Mouse (Mus musculus) liver, embryonic 13.5 days (tissue): Measurements from ENCODE around the gene Rgs16. TPM values are rescaled to one million over a fixed set of nuclear protein-coding genes. Genes with fewer than 3 reads are reported as not detected.

Source experiments
- ATAC-seq: fragments of 200-750 bp; cut with Nextera tagmentation; 2 replicates; pipeline ENCODE4 v1.8.0; 2017; ENCODE audit warnings: low read depth, mild to moderate bottlenecking, moderate number of reproducible peaks, moderate library complexity
- DNase-seq: peaks from one replicate; pipeline ENCODE4 v3.0.0; 2022
- H3K27ac ChIP-seq: fragments of 300-500 bp; sonication (generic); 2 replicates; pipeline ENCODE4 v1.5.1; 2015; ENCODE audit warnings: moderate library complexity, mild to moderate bottlenecking, inconsistent platforms
- H3K27me3 ChIP-seq: fragments of 300-500 bp; sonication (generic); 2 replicates; pipeline ENCODE4 v1.6.1; 2015; ENCODE audit warnings: mild to moderate bottlenecking, inconsistent platforms
- H3K36me3 ChIP-seq: fragments of 300-500 bp; sonication (generic); 2 replicates; pipeline ENCODE4 v1.6.1; 2015; ENCODE audit warnings: mild to moderate bottlenecking, inconsistent platforms
- H3K4me1 ChIP-seq: fragments of 300-500 bp; sonication (generic); replicated peaks from 2 replicates; pipeline ENCODE4 v1.6.1; 2015; ENCODE audit warnings: inconsistent platforms
- H3K4me2 ChIP-seq: fragments of 300-500 bp; sonication (generic); 2 replicates; pipeline ENCODE4 v1.6.1; 2015; ENCODE audit warnings: inconsistent platforms, mild to moderate bottlenecking, moderate library complexity
- H3K4me3 ChIP-seq: fragments of 300-500 bp; sonication (generic); replicated peaks from 2 replicates; pipeline ENCODE4 v1.5.1; 2015; ENCODE audit warnings: mild to moderate bottlenecking, inconsistent platforms
- H3K9ac ChIP-seq: fragments of 300-500 bp; sonication (generic); 2 replicates; pipeline ENCODE4 v1.6.1; 2015; ENCODE audit warnings: mild to moderate bottlenecking, inconsistent platforms
- H3K9me3 ChIP-seq: fragments of 300-500 bp; sonication (generic); replicated peaks from 2 replicates; pipeline ENCODE4 v1.6.1; 2016; ENCODE audit warnings: inconsistent platforms
- WGBS: fragments of 180-500 bp; shearing (Covaris S2); methylation state at CpG from one replicate; pipeline ENCODE4 v1.1.7; 2015; ENCODE audit not compliant: insufficient replicate concordance; 5-methylcytosine and 5-hydroxymethylcytosine counted together
- polyA plus RNA-seq: library from polyadenylated mRNA; unstranded; fragments of >200 nt; fragmentation: Nextera tagmentation; extraction: Ambion mirVana; gene quantifications from 2 replicates; pipeline ENCODE4 v1.2.1, GENCODE M21; 2015

The Rgs16 gene
- polyA plus RNA-seq: 0.39 and 0.56 TPM in 2 replicates

DNA sequence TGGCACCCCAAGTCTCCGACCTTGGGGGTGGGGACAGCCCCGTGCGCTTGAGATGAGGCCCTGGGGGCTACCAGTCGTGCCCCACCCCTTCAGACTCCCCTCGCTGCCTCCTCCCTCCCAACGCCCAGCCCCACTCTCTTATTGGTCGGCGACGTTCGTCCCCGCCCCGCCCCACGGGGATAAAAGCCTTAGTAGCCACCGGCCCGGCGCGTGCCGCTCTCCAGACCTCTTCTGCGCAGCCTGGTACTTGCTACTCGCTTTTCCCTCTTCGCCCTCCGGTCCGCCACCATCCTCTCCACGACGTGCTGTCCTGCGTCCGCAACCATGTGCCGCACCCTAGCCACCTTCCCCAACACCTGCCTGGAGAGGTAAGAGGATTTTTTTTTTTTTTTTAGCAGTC lies at the start of gene Rgs16:
Gene Rgs16, plus strand, starts transcription at position 205 of the 400 bp plus-strand sequence.
- H3K36me3 ChIP-seq: no peaks in the 10 kb centered on the region
- H3K9ac ChIP-seq: no peak within 1 kb of the TSS
- DNase-seq: no peak
- peak within 1 kb of the TSS; percentile 31 for H3K4me3 ChIP-seq
- peak within 1 kb of the TSS; percentile 50 for H3K4me2 ChIP-seq
- no peak within 1 kb of the TSS for H3K27ac ChIP-seq
- WGBS: 1% methylated on average over 28 of the region's 28 CpGs
- H3K27me3 ChIP-seq: peaks cover 52% of the 10 kb centered on the region
- peak; percentile 56; the same call in 1 of the 2 replicates for ATAC-seq
- H3K9me3 ChIP-seq: no peaks in the 10 kb centered on the region
- no peaks in the 10 kb centered on the region for H3K4me1 ChIP-seq

DNA sequence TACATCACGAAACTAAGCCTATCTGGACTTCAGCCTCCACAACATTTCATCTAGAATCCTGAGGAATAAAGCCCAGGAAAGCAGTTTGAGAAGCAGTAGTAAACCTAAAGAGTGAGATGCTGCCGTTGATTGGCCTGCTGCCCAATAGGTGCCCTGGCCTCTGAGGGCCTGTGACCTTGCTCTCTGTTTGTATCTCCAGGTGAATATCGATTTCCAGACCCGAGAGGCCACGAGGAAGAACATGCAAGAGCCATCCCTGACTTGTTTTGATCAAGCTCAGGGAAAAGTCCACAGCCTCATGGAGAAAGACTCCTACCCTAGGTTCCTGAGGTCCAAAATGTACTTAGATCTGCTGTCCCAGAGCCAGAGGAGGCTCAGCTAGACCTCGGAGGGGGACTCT lies 47.6 kb upstream of the Rgs16 start:
- H3K9ac ChIP-seq: no peak overlapping the region
- no peak overlapping the region for H3K27ac ChIP-seq
- WGBS: 51% methylated on average over 6 of the region's 6 CpGs
- no peak overlapping the region for H3K4me3 ChIP-seq
- no peaks in the 10 kb centered on the region for H3K36me3 ChIP-seq
- no peaks in the 10 kb centered on the region for H3K9me3 ChIP-seq
- H3K4me1 ChIP-seq: no peaks in the 10 kb centered on the region
- H3K4me2 ChIP-seq: no peak overlapping the region
- no peaks in the 10 kb centered on the region for H3K27me3 ChIP-seq
- no peak for ATAC-seq
- no peak for DNase-seq

DNA sequence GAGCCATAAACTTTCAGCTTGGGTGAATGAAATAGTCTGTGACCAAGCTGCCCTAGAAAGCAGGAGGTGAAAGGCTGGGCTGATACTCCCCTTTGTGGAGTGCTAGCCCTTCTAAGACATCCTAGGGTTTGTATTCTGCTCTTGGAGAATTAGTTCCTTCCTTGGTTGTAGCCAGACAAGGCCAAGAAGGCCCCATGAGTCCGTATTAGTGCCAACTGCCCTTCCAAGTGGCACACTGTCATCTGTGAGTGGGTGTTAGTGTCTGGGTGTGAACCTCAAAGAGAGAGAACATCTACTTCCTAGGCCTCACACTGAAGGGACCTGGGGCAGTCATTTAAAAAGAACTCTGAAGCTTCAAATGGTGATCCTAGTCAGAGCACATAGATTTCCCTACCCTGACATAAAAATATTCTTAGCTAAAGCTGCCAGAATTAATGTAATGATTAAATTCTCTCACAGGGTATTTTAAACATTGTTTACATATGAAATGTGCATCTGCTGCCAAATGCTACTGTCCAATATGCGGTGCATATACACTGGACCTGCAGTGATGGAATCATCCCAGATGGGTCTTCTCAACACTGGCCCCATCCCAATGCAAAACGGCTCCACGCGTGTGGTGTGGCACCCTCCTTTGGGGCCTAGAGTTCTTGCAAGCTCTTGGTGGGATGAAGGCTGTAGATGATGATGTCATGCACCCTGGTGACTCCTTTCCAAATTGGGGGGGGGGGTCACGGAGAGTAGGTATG lies 45.6 kb upstream of the Rgs16 start:
- no peaks in the 10 kb centered on the region for H3K9me3 ChIP-seq
- no peaks in the 10 kb centered on the region for H3K4me1 ChIP-seq
- no peak for DNase-seq
- H3K27ac ChIP-seq: no peak overlapping the region
- H3K4me3 ChIP-seq: no peak overlapping the region
- H3K27me3 ChIP-seq: no peaks in the 10 kb centered on the region
- no peaks in the 10 kb centered on the region for H3K36me3 ChIP-seq
- 71% methylated on average over 6 of the region's 6 CpGs for WGBS
- H3K4me2 ChIP-seq: no peak overlapping the region
- H3K9ac ChIP-seq: no peak overlapping the region
- ATAC-seq: no peak

DNA sequence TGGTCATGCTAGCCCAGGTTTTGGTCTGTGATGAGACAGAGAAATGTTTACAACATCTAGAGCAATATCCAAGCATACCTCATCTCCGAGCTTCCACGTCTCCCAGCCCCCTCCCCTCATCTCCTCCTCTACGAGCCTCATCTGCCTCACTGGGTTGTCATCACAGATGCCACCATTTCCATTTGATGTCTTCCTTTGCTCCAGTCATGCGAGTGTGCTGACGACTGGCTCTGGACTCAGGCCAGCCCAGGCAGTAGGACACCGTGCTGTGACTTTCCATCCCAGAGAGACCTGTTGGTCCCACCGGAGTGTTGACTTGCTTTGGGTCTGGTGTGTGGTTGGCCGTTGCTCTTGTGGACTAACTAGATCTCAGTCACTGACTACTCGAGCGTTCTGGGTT lies 44.8 kb upstream of the Rgs16 start:
- Histone ChIP-seq H3K36me3 (no peaks in the 10 kb centered on the region), H3K9ac (no peak overlapping the region), H3K4me3 (no peak overlapping the region), H3K27me3 (no peaks in the 10 kb centered on the region), H3K27ac (no peak overlapping the region), H3K9me3 (no peaks in the 10 kb centered on the region), H3K4me1 (no peaks in the 10 kb centered on the region), H3K4me2 (no peak overlapping the region)
- DNase-seq (no peak), ATAC-seq (no peak)
- WGBS: 72% methylated on average over 10 of the region's 10 CpGs

DNA sequence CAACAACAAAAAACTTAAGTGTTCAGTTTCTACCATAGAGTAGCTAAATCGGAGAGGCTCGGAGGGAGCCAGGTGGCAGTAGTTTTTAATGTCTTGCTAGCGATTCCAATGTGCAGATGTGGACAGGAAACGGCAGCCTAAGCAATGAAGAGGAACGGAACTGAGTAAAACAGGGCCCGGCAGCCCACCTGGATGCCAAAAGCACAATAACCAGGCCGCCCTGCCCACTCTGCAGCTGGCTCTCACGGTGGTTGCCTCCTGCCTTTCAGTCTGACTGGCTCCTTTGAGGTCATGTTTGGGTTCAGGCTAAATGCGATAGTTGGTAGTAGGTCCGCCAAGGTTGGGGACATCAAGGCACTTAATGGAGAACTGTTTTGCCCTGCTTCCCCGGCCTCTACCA lies 44.1 kb upstream of the Rgs16 start:
- Histone ChIP-seq H3K27me3 (no peaks in the 10 kb centered on the region), H3K27ac (no peak overlapping the region), H3K4me1 (no peaks in the 10 kb centered on the region), H3K36me3 (no peaks in the 10 kb centered on the region), H3K9me3 (no peaks in the 10 kb centered on the region), H3K9ac (no peak overlapping the region), H3K4me2 (no peak overlapping the region), H3K4me3 (no peak overlapping the region)
- ATAC-seq: no peak
- WGBS: 75% methylated on average over 11 of the region's 11 CpGs
- no peak for DNase-seq

DNA sequence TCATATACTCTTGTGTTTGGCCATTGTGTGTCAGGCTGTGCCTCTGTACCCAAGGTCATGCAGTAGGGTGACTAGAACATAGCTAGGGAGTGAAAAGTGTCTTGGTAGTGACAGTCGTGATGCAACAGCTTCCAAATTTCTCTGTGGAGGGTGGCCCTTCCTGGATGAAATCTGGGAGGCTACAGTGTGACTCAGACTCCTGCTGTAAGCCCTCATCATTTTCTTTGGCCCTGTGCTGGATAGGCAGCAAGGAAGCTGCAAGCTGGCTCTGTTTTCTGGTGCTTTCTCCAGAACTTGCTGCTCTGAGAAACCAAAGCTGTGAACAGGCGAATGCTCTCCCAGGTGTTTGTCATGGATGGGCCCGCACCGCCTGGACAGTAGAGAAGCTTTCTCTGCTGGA lies 43.6 kb upstream of the Rgs16 start:
- Histone ChIP-seq H3K27ac (no peak overlapping the region), H3K9me3 (no peaks in the 10 kb centered on the region), H3K27me3 (no peaks in the 10 kb centered on the region), H3K9ac (no peak overlapping the region), H3K4me3 (no peak overlapping the region), H3K36me3 (no peaks in the 10 kb centered on the region), H3K4me1 (no peaks in the 10 kb centered on the region), H3K4me2 (no peak overlapping the region)
- ATAC-seq: no peak
- DNase-seq: no peak
- 70% methylated on average over 4 of the region's 4 CpGs for WGBS

DNA sequence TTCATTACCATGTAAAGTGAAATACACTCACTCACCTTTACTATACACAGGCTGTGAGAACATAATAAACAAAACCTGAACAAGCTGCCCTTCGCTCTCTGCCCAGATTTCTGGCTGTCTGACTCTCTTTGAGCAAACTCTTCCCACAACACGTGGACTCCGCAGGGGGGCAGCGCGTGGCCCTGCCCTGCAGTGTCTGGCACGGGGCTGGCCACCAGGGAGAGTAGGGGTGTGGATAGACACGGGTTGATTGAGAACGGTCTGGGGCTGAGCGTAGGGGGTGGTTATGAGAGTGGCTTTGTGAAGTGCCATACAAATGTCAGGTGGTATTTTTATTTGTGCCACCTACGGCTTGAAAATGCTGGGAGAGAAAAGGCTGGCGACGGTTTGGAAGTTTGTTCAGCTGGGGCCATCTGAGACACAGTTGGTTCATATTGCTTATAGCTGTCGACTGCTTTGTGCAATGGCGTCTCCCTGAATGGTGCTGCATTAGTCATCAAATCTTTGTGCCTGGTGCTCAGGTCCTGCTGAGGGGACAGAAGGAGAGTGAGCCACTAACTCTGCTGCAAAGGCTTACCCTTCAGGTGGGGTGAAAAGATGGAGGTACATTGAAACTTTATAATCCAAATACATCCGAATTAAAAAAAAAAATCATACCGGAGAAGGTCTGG lies 42.4 kb upstream of the Rgs16 start:
- no peaks in the 10 kb centered on the region for H3K27me3 ChIP-seq
- no peaks in the 10 kb centered on the region for H3K36me3 ChIP-seq
- ATAC-seq (peak; percentile 20; the same call in 1 of the 2 replicates), DNase-seq (no peak)
- no peaks in the 10 kb centered on the region for H3K9me3 ChIP-seq
- 73% methylated on average over 16 of the region's 16 CpGs for WGBS
- no peak overlapping the region for H3K4me3 ChIP-seq
- no peak overlapping the region for H3K27ac ChIP-seq
- H3K9ac ChIP-seq: no peak overlapping the region
- no peak overlapping the region for H3K4me2 ChIP-seq
- H3K4me1 ChIP-seq: no peaks in the 10 kb centered on the region

DNA sequence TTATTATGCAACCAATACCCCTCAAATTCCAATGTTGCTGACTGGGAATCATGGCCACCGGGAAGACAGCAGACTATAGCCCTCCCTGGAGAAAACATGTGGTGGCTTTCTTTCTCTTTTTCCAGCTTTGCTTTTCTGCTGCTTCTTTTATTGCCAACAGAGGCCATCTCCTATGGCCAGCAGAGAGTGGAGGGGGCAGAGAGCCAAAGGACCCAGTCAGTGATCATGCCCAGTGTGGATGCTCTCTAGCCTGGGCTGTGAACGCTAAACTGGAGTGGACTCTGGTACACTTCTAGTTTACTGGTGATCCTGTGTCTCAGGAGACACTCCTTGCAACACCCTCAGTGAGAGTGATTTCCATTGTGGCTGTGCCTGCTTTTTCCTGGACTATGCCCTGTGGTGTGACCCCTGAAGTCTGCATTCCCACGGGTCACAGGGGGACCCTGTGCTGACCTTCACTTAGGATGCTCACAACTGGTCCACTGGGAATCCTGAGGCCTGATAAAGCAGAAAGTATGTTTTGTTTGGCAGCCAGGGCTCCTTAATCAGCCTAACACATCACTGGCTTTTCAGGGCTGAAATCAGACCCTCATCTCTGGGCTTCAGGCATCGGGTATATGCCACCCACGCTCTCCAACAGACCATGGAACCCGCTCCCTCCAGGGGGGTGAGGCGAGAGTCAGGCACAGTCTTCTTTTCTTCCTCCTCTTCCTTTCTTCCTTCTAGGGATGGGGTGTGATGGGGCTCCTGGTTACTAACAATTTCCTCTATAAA lies 41.7 kb upstream of the Rgs16 start:
- DNase-seq: no peak
- H3K9ac ChIP-seq: no peak overlapping the region
- no peaks in the 10 kb centered on the region for H3K27me3 ChIP-seq
- H3K27ac ChIP-seq: no peak overlapping the region
- no peak overlapping the region for H3K4me3 ChIP-seq
- H3K36me3 ChIP-seq: no peaks in the 10 kb centered on the region
- ATAC-seq: no peak
- 61% methylated on average over 7 of the region's 7 CpGs for WGBS
- no peaks in the 10 kb centered on the region for H3K4me1 ChIP-seq
- H3K9me3 ChIP-seq: no peaks in the 10 kb centered on the region
- no peak overlapping the region for H3K4me2 ChIP-seq

DNA sequence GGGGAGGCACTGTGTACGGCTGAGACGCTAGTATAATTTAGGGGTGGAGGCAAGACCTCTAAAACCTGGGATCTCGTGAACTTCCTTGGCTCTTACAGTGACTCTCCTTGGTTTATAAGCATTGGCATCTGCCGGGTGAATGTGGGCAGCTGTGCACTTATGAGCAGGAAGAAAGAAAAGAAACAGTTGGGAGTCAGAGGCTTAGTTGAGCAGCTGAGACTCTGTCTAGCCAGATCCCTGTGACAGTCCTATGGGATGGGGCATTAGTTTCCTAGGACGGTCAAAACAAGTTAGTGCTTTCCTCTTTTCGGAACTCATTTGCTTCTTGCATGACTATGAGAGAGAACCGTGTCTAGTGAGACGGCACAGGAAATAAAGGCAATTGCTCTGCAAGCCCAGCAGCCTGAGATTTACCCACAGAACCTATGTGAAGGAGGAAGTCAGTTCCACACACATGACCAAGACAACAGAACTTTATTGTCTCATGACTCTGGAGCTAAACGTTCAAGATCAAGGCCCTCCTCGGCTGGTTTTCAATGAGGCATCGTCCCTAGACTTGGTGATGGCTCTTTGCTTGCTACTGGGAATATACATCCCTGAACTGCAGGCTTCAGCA lies 39.6 kb upstream of the Rgs16 start:
- Histone ChIP-seq H3K27me3 (no peaks in the 10 kb centered on the region), H3K27ac (no peak overlapping the region), H3K4me1 (no peaks in the 10 kb centered on the region), H3K36me3 (no peaks in the 10 kb centered on the region), H3K9ac (no peak overlapping the region), H3K4me3 (no peak overlapping the region), H3K9me3 (no peaks in the 10 kb centered on the region), H3K4me2 (no peak overlapping the region)
- WGBS: 44% methylated on average over 11 of the region's 11 CpGs
- DNase-seq (no peak), ATAC-seq (no peak)

DNA sequence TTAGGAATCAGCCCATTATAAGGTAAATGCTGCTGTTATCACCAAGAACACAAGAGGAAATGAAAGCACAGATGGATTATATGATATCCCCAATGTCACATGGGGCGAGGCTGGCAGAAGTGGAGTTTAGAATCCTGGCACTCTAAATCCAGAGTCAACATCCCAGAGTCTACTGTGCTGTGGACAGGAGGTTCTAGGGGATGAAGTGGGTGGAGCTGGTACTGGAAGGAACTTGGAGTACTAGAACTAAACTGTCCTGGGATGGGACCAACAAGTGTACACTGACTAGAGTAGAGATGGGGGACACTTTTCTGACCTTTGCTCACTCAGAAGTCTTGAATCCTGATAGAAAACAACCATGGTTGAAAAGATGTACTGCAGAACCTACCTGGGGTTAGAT lies 38.7 kb upstream of the Rgs16 start:
- Histone ChIP-seq H3K4me3 (no peak overlapping the region), H3K9me3 (no peaks in the 10 kb centered on the region), H3K27ac (no peak overlapping the region), H3K9ac (no peak overlapping the region), H3K4me1 (no peaks in the 10 kb centered on the region), H3K36me3 (no peaks in the 10 kb centered on the region), H3K4me2 (no peak overlapping the region), H3K27me3 (no peaks in the 10 kb centered on the region)
- no peak for DNase-seq
- 25% methylated on average over 1 of the region's 1 CpGs for WGBS
- ATAC-seq: no peak

DNA sequence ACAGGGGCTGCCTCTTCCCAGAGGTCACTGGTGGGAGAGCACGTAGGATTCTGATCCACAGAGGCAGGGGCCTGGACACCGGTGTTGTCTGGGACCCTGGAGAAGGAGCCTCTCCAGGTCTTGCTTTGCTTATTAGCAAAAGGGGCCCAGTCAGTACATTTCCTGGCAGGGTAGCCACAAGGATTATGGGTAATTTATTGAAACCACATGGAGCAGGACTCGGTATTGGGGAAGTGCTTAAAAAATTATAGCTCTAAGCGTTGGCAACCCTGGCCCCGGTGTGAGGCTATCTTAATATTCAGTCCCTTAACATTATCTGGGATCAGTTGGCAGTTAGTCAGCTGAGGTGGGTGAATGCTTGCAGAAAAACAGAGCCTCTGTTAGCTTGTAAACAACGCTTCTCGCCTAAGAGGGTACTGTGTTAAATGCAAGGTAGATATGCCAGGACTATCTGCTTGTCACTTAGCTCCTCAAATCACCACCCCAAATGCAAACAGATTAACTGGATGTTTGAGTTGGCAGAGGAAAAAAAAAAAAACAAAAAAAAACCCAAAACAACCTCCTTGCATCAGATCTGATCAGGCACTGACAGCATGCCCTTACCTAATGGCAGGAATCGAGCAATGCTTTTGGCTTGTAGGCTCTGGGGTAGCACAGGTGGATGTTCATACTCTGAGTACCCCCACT lies 37.8 kb upstream of the Rgs16 start:
- WGBS: 54% methylated on average over 8 of the region's 8 CpGs
- ATAC-seq: no peak
- H3K27ac ChIP-seq: no peak overlapping the region
- H3K9me3 ChIP-seq: no peaks in the 10 kb centered on the region
- no peak overlapping the region for H3K9ac ChIP-seq
- no peaks in the 10 kb centered on the region for H3K27me3 ChIP-seq
- H3K4me1 ChIP-seq: no peaks in the 10 kb centered on the region
- DNase-seq: no peak
- H3K4me2 ChIP-seq: no peak overlapping the region
- no peaks in the 10 kb centered on the region for H3K36me3 ChIP-seq
- no peak overlapping the region for H3K4me3 ChIP-seq
